14 mouse cellular contexts compared by ENCODE assay signal in genomic region chr2:102192943-102193820, GRCm38 (mm10). TPM values are rescaled to one million over a fixed set of nuclear protein-coding genes. Genes with fewer than 3 reads are reported as not detected.
DNase-seq lines count a peak whose midpoint lies in the region; ATAC-seq and TF ChIP-seq lines count a peak whose summit lies in the region.
"Had no signal": no experiment of that assay in that cellular context is flagged by ENCODE, and none has a peak within 500 bp of the region (broad histone marks: within the 10 kb centered on the region; RNA-seq: fewer than 3 reads in every experiment).

No protein-coding gene starts in this region.

- TF ChIP-seq CTCF in C2C12 (IDR thresholded peaks at IDR 0.05; ENCODE audit: control insufficient read depth, insufficient read depth, insufficient read length), result no peak

- H3K79me3 ChIP-seq in C2C12 (ENCODE audit: low read depth), result no peaks in the 10 kb centered on the region

- no peak overlapping the region for H3K4me3 ChIP-seq in C2C12 (ENCODE audit: insufficient read depth, poor library complexity, severe bottlenecking)
- no peak overlapping the region for H3K4me3 ChIP-seq in hindbrain, embryonic 16.5 days (ENCODE audit: low read length)
- H3K4me3 ChIP-seq: liver, embryonic 12.5 days; neural tube, embryonic 15.5 days had no signal

- H3K4me2 ChIP-seq in hindbrain, embryonic 16.5 days (ENCODE audit: low read length), result no peak overlapping the region
- H3K4me2 ChIP-seq: liver, embryonic 12.5 days; neural tube, embryonic 15.5 days had no signal

- DNase-seq in 3134 (ENCODE audit: extremely low read depth, insufficient read length, low spot score), result peak; percentile 25
- DNase-seq in cerebellum, adult 8-10 months, result peak; percentile 46
- DNase-seq in gastrocnemius, postnatal 14 days, result peak; percentile 71
- no peak for DNase-seq in layer of hippocampus, adult 11-12 months (ENCODE audit: low spot score)
- DNase-seq in heart, adult 11 months, result no peak
- DNase-seq: heart, adult 18-20 months; kidney, adult 9 months; midbrain, embryonic 14.5 days; thymus, postnatal 25 days had no signal

- WGBS in hindbrain, embryonic 16.5 days, result 89% methylated on average over 16 of the region's 16 CpGs

- H3K27ac ChIP-seq in hindbrain, embryonic 16.5 days (ENCODE audit: low read depth, low read length), result no peak overlapping the region
- H3K27ac ChIP-seq: liver, embryonic 12.5 days; neural tube, embryonic 15.5 days had no signal

- no peak for ATAC-seq in hindbrain, embryonic 16.5 days
- ATAC-seq: activated CD4-positive, CD25-positive, alpha-beta regulatory T cell, adult 4 months had no signal

- intact Hi-C loops in gastrocnemius, postnatal 14 days (cut with DNase I; ENCODE audit: low total_unique reads), result no loop called here

- H3K4me1 ChIP-seq in hindbrain, embryonic 16.5 days (ENCODE audit: control insufficient read depth, insufficient read depth, low read depth, low read length), result no peaks in the 10 kb centered on the region
- H3K4me1 ChIP-seq: neural tube, embryonic 15.5 days had no signal

- H3K9me3 ChIP-seq in hindbrain, embryonic 16.5 days (ENCODE audit: control insufficient read depth, low read length), result no peaks in the 10 kb centered on the region
- H3K9me3 ChIP-seq: liver, embryonic 12.5 days; neural tube, embryonic 15.5 days had no signal

- H3K36me3 ChIP-seq in C2C12 (ENCODE audit: control insufficient read depth, insufficient read depth), result no peaks in the 10 kb centered on the region
- H3K36me3 ChIP-seq in hindbrain, embryonic 16.5 days (ENCODE audit: control insufficient read depth, insufficient read depth, low read length), result no peaks in the 10 kb centered on the region
- H3K36me3 ChIP-seq: liver, embryonic 12.5 days; neural tube, embryonic 15.5 days had no signal

- H3ac ChIP-seq in C2C12 (ENCODE audit: control insufficient read depth, insufficient read length, low read depth), result no peak overlapping the region

- no peak overlapping the region for H3K9ac ChIP-seq in hindbrain, embryonic 16.5 days (ENCODE audit: low read depth, low read length)
- H3K9ac ChIP-seq: liver, embryonic 12.5 days; neural tube, embryonic 15.5 days had no signal

- H3K27me3 ChIP-seq in C2C12 (ENCODE audit: control insufficient read depth, insufficient read depth, insufficient read length), result no peaks in the 10 kb centered on the region
- H3K27me3 ChIP-seq in hindbrain, embryonic 16.5 days (replicated peaks; ENCODE audit: control insufficient read depth, insufficient read depth, low read length), result no peaks in the 10 kb centered on the region
- H3K27me3 ChIP-seq: neural tube, embryonic 15.5 days had no signal

- H3K79me2 ChIP-seq in C2C12 (ENCODE audit: control insufficient read depth, insufficient read depth), result no peaks in the 10 kb centered on the region

TF ChIP-seq in C2C12, 6 proteins besides CTCF, POLR2A, EP300 and RAD21:
- TF ChIP-seq FOSL1 (IDR thresholded peaks at IDR 0.05; ENCODE audit: insufficient read depth, low read length, poor library complexity, severe bottlenecking), result peak; percentile 55
- peak; percentile 43 for TF ChIP-seq MYOD1 (IDR thresholded peaks at IDR 0.05; ENCODE audit: control insufficient read depth, insufficient read length, low read depth)
- TF ChIP-seq MYOG (IDR thresholded peaks at IDR 0.05; ENCODE audit: control insufficient read depth, extremely low read depth, insufficient read length), result no peak
- peak; percentile 91 for TF ChIP-seq CEBPB (IDR thresholded peaks at IDR 0.05; ENCODE audit: low read depth)
TF ChIP-seq in C2C12: peak in this region for 3.

RNA-seq across cellular contexts. Expression of gene Ldlrad3, which starts 7.0 kb away (rescaled TPM):
- polyA plus RNA-seq in C2C12 (2012; fragmentation: generic; extraction: Trizol), result 15.5 TPM
- total RNA-seq in gastrocnemius, postnatal 14 days (2021), result 1 to 10 TPM; 7.3 to 8.8 TPM
- 24.6 and 30.3 TPM in 2 replicates for polyA plus RNA-seq in hindbrain, embryonic 16.5 days (2015; fragmentation: Nextera tagmentation; extraction: Ambion mirVana)

Comparison
In these comparisons a context has a peak if more than half of its experiments do, and no peak if none do; other contexts are left out.
1. DNase-seq: peak in 3134 (single experiment), cerebellum, adult 8-10 months (single experiment) and gastrocnemius, postnatal 14 days (single experiment); none in layer of hippocampus, adult 11-12 months (single experiment) and heart, adult 11 months (single experiment).